Mouse (Mus musculus) ES-E14 (cell line): ENCODE measurements around the gene BC004004.

ENCODE experiments used
- CHD2 ChIP-seq: IDR thresholded peaks from 2 replicates; pipeline ENCODE4 v1.6.1; 2014; ENCODE audit warnings: mild to moderate bottlenecking, low read depth, low read length, inconsistent platforms
- HCFC1 ChIP-seq: IDR thresholded peaks from 2 replicates; pipeline ENCODE4 v1.6.1; 2012; ENCODE audit warnings: low read length, inconsistent platforms, borderline replicate concordance; ENCODE audit not compliant: insufficient read depth
- MAFK ChIP-seq: IDR thresholded peaks from 2 replicates; pipeline ENCODE4 v1.6.1; 2014; ENCODE audit warnings: mild to moderate bottlenecking, low read depth, low read length, inconsistent platforms; ENCODE audit not compliant: insufficient read depth
- ZC3H11A ChIP-seq: IDR thresholded peaks from 2 replicates; pipeline ENCODE4 v1.6.1; 2012; ENCODE audit warnings: low read depth, mild to moderate bottlenecking, inconsistent platforms, low read length, borderline replicate concordance
- ZNF384 ChIP-seq: IDR thresholded peaks from 2 replicates; pipeline ENCODE4 v1.6.1; 2012; ENCODE audit warnings: low read depth, low read length, inconsistent platforms

GRCm38 (mm10) chr17:29347126-29347644 lies 78.6 kb downstream of the BC004004 start:
- TF ChIP-seq ZC3H11A (no peak), HCFC1 (no peak), CHD2 (no peak), ZNF384 (no peak), MAFK (no peak)
